Mouse (Mus musculus) stomach, embryonic 16.5 days (tissue): ENCODE results near the gene Tsfm. TPM values are rescaled to one million over a fixed set of nuclear protein-coding genes. Genes with fewer than 3 reads are reported as not detected.

ENCODE experiments used
- ATAC-seq: fragments of 200-750 bp; cut with Nextera tagmentation; 2 replicates; pipeline ENCODE4 v1.8.0; 2017; ENCODE audit warnings: moderate number of reproducible peaks, moderate TSS enrichment; ENCODE audit not compliant: insufficient read depth, low FRiP score
- H3K27ac ChIP-seq: fragments of 300-500 bp; sonication (generic); 2 replicates; pipeline ENCODE4 v1.5.1; 2014; ENCODE audit warnings: low read length
- H3K27me3 ChIP-seq: fragments of 300-500 bp; sonication (generic); 2 replicates; pipeline ENCODE4 v1.6.1; 2014; ENCODE audit warnings: low read length, control low read depth, mixed read lengths; ENCODE audit not compliant: control insufficient read depth, insufficient read depth
- H3K36me3 ChIP-seq: fragments of 300-500 bp; sonication (generic); 2 replicates; pipeline ENCODE4 v1.6.1; 2014; ENCODE audit warnings: low read length; ENCODE audit not compliant: control insufficient read depth, insufficient read depth
- H3K4me1 ChIP-seq: fragments of 300-500 bp; sonication (generic); 2 replicates; pipeline ENCODE4 v1.6.1; 2014; ENCODE audit warnings: low read length, control low read depth, mixed read lengths; ENCODE audit not compliant: control insufficient read depth, insufficient read depth
- H3K4me2 ChIP-seq: fragments of 300-500 bp; sonication (generic); 2 replicates; pipeline ENCODE4 v1.6.1; 2014; ENCODE audit warnings: low read depth, low read length, mixed read lengths
- H3K4me3 ChIP-seq: fragments of 300-500 bp; sonication (generic); replicated peaks from 2 replicates; pipeline ENCODE4 v1.5.1; 2014; ENCODE audit warnings: mild to moderate bottlenecking, low read length
- H3K9ac ChIP-seq: fragments of 300-500 bp; sonication (generic); 2 replicates; pipeline ENCODE4 v1.6.1; 2014; ENCODE audit warnings: low read length
- H3K9me3 ChIP-seq: fragments of 300-500 bp; sonication (generic); replicated peaks from 2 replicates; pipeline ENCODE4 v1.6.1; 2016; ENCODE audit warnings: low read length, control low read depth; ENCODE audit not compliant: control insufficient read depth
- WGBS: fragments of 180-500 bp; shearing (Covaris S2); extraction: QIAGEN DNeasy Blood & Tissue Kit; methylation state at CpG from one replicate; pipeline ENCODE4 v1.1.7; 2014; 5-methylcytosine and 5-hydroxymethylcytosine counted together
- microRNA counts: library from miRNA; unstranded; fragments of <30 nt; microRNA quantifications from one replicate; lab custom pipeline; 2016
- microRNA-seq: library from miRNA; unstranded; fragments of <30 nt; microRNA quantifications from one replicate; pipeline ENCODE4, GENCODE M21; 2016
- polyA plus RNA-seq: library from polyadenylated mRNA; unstranded; fragments of >200 nt; fragmentation: Nextera tagmentation; extraction: Ambion mirVana; gene quantifications from 2 replicates; pipeline ENCODE4 v1.2.1, GENCODE M21; 2015

Gene Tsfm
- polyA plus RNA-seq, 1 experiment from 2014 or later = 80.4 TPM

DNA sequence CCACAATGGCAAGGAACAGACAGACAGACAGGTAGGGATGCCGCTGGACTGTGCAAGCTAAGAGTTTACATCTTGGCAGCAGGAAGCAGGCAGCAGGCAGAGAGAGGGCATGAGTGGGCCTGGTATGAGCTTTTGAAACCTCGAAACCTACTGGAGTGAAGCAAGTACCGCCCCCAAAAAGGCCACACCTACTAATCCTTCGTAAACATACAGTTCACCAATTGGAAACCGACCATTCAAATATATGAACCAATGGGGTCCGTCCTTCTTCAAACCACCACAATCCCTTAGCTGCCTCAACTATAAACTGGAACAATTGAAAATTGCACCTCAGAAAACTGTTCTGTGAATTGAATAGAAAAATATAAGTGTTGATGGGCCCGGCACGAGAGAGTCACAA, 66.8 kb downstream of the Tsfm start:
- Histone ChIP-seq H3K27me3 (no peaks in the 10 kb centered on the region), H3K4me2 (no peak overlapping the region), H3K4me1 (peaks cover 14% of the 10 kb centered on the region; the same call in 1 of the 2 replicates), H3K9me3 (no peaks in the 10 kb centered on the region), H3K4me3 (no peak overlapping the region), H3K36me3 (no peaks in the 10 kb centered on the region), H3K27ac (peak overlapping the region; percentile 91; the same call in 1 of the 2 replicates), H3K9ac (no peak overlapping the region)
- WGBS = 86% methylated on average over 8 of the region's 8 CpGs
- ATAC-seq = no peak

- WGBS = 28% methylated on average over 6 of the region's 6 CpGs
- Histone ChIP-seq H3K27me3 (no peaks in the 10 kb centered on the region), H3K36me3 (no peaks in the 10 kb centered on the region), H3K9me3 (no peaks in the 10 kb centered on the region), H3K9ac (peak overlapping the region; percentile 47; the same call in 1 of the 2 replicates), H3K4me2 (no peak overlapping the region), H3K4me1 (peaks cover 14% of the 10 kb centered on the region), H3K27ac (peak overlapping the region; percentile 91), H3K4me3 (no peak overlapping the region)
- no peak for ATAC-seq
These were observed 67.7 kb downstream of the Tsfm start for GRCm38 (mm10) chr10:126962966-126963330.

DNA sequence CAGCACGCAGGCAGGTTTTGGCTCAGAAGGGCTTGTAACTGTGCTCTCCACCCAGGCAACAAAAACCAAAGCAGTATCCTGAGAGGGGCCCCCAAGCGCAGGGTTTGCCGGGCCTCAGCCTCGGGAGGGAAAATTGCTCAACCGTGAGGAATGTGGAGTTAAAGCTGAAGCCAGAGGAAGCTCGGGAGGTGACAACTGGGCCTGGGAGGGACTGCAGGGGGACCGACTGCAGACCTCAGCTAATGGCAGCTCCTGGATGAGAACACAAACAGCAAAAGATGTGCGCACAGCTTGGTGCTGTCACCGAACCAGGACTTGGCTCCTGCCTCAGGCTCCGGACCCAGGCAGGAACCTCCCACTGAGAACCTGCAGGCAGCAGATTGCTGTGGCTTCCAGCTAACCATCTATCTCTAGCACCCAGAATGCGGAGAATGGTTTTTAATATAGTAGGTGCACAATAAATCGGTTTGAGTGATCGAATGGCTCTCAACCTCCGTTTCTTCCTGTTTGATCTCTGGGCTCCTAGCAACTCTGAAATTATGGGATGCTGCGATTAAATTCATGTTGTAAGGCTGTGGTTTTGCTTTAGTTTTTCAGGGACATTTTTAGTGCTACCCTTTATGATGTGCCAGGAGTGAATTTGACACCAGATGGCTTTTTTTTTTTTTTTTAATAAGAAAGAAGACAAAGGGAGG, 68.2 kb downstream of the Tsfm start:
- Histone ChIP-seq H3K27me3 (no peaks in the 10 kb centered on the region), H3K36me3 (no peaks in the 10 kb centered on the region), H3K4me3 (no peak overlapping the region), H3K27ac (peak overlapping the region; percentile 91), H3K9ac (no peak overlapping the region; the same call in 1 of the 2 replicates), H3K4me2 (peak overlapping the region; percentile 20; the same call in 1 of the 2 replicates), H3K4me1 (peaks cover 19% of the 10 kb centered on the region), H3K9me3 (no peaks in the 10 kb centered on the region)
- ATAC-seq = peak; percentile 73
- 25% methylated on average over 15 of the region's 15 CpGs for WGBS

DNA sequence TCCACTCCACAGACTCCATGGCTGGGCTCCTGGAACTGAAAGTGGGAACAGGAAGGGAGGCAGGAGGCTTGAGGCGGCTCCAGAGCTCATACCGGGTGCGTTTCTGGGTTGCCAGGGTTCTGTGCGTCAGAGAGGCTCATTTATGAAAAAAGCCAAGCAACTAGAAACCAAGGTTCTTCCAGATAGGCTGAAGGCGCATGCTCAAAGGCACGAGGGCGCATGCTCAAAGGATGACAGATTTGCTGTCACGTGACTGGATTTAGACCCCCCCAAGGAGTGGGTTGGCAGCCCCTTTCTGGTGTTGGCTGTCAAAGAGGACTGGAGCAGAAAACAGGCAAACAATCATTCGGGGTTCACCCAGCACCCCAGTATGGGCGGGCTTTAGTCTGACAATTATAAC, 68.9 kb downstream of the Tsfm start:
- ATAC-seq = peak; percentile 8; the same call in 1 of the 2 replicates
- Histone ChIP-seq H3K27me3 (no peaks in the 10 kb centered on the region), H3K36me3 (no peaks in the 10 kb centered on the region), H3K4me1 (peaks cover 26% of the 10 kb centered on the region), H3K4me2 (no peak overlapping the region; the same call in 1 of the 2 replicates), H3K9ac (no peak overlapping the region), H3K9me3 (no peaks in the 10 kb centered on the region), H3K4me3 (no peak overlapping the region), H3K27ac (peak overlapping the region; percentile 91)
- WGBS = 61% methylated on average over 10 of the region's 10 CpGs

MicroRNAs encoded within 50 kb of the gene (microRNA counts, 519-probe panel; counts per million panel counts)
- microRNA mmu-miR-26a (lab: Ali Mortazavi, UCI) = 2,617 counts per million, percentile 57 among the panel's probes with 10 or more counts
- not detected for microRNA mmu-miR-546 (lab: Ali Mortazavi, UCI)

Small RNAs within 50 kb of the gene (microRNA-seq; reads per million reads assigned to microRNA genes)
- gene Mir26a-2 = 46.0 reads per million, percentile 47 among the genes with 10 or more reads in this experiment
- not detected for gene Mir546

Other genes with a start within 250 kb of the Tsfm start
- 11.7 and 12.0 TPM in 2 replicates for gene Atp23, start 129.5 kb downstream of the Tsfm start, polyA plus RNA-seq
- 49.4 and 53.4 TPM in 2 replicates for gene Ctdsp2, start 52.1 kb downstream of the Tsfm start, polyA plus RNA-seq
- 1.0 and 1.9 TPM in 2 replicates for gene Avil, start 30.1 kb downstream of the Tsfm start, polyA plus RNA-seq
- 49.4 and 49.5 TPM in 2 replicates for gene Mettl1, start 10.6 kb upstream of the Tsfm start, polyA plus RNA-seq
- 1.3 and 1.5 TPM in 2 replicates for gene Eef1akmt3, start 10.7 kb upstream of the Tsfm start, polyA plus RNA-seq
- gene Cyp27b1, start 17.4 kb upstream of the Tsfm start, polyA plus RNA-seq = 0.21 and 0.37 TPM in 2 replicates
- gene March9, start 29.3 kb upstream of the Tsfm start, polyA plus RNA-seq = 0.66 and 0.72 TPM in 2 replicates
- gene Cdk4, start 32.7 kb upstream of the Tsfm start, polyA plus RNA-seq = 1,208 and 1,239 TPM in 2 replicates
- gene Tspan31, start 39.4 kb upstream of the Tsfm start, polyA plus RNA-seq = 158 and 177 TPM in 2 replicates
- 0.09 and 0.62 TPM in 2 replicates for gene Agap2, start 44.4 kb upstream of the Tsfm start, polyA plus RNA-seq
- gene Os9, start 90.3 kb upstream of the Tsfm start, polyA plus RNA-seq = 114 and 128 TPM in 2 replicates
- 29.3 and 34.3 TPM in 2 replicates for gene B4galnt1, start 134.4 kb upstream of the Tsfm start, polyA plus RNA-seq
- 1.2 and 1.4 TPM in 2 replicates for gene Slc26a10, start 149.8 kb upstream of the Tsfm start, polyA plus RNA-seq
- 71.3 and 77.0 TPM in 2 replicates for gene Arhgef25, start 159.2 kb upstream of the Tsfm start, polyA plus RNA-seq
- gene Dtx3, start 164.9 kb upstream of the Tsfm start, polyA plus RNA-seq = 68.6 and 79.4 TPM in 2 replicates
- 33.5 and 34.4 TPM in 2 replicates for gene Pip4k2c, start 180.7 kb upstream of the Tsfm start, polyA plus RNA-seq
- 6.5 and 6.7 TPM in 2 replicates for gene Kif5a, start 232.5 kb upstream of the Tsfm start, polyA plus RNA-seq
- 171 and 173 TPM in 2 replicates for gene Dctn2, start 235.5 kb upstream of the Tsfm start, polyA plus RNA-seq